Mouse (Mus musculus) limb, embryonic 15.5 days (tissue): ENCODE measurements around the gene Dazap2. TPM values are rescaled to one million over a fixed set of nuclear protein-coding genes. Genes with fewer than 3 reads are reported as not detected.

ENCODE experiments used
- ATAC-seq: fragments of 200-750 bp; cut with Nextera tagmentation; 2 replicates; pipeline ENCODE4 v1.8.0; 2017; ENCODE audit warnings: low read depth, moderate TSS enrichment; ENCODE audit not compliant: insufficient number of reproducible peaks, low FRiP score, low TSS enrichment
- H3K27ac ChIP-seq: fragments of 300-500 bp; sonication (generic); 2 replicates; pipeline ENCODE4 v1.5.1; 2015; ENCODE audit warnings: moderate library complexity, mild to moderate bottlenecking, inconsistent platforms
- H3K27me3 ChIP-seq: fragments of 300-500 bp; sonication (generic); 2 replicates; pipeline ENCODE4 v1.6.1; 2015; ENCODE audit warnings: inconsistent platforms
- H3K36me3 ChIP-seq: fragments of 300-500 bp; sonication (generic); 2 replicates; pipeline ENCODE4 v1.6.1; 2015; ENCODE audit warnings: inconsistent platforms
- H3K4me1 ChIP-seq: fragments of 300-500 bp; sonication (generic); 2 replicates; pipeline ENCODE4 v1.6.1; 2015; ENCODE audit warnings: inconsistent platforms
- H3K4me2 ChIP-seq: fragments of 300-500 bp; sonication (generic); 2 replicates; pipeline ENCODE4 v1.6.1; 2015; ENCODE audit warnings: mild to moderate bottlenecking, inconsistent platforms
- H3K4me3 ChIP-seq: fragments of 300-500 bp; sonication (generic); 2 replicates; pipeline ENCODE4 v1.5.1; 2015; ENCODE audit warnings: mild to moderate bottlenecking, inconsistent platforms
- H3K9ac ChIP-seq: fragments of 300-500 bp; sonication (generic); 2 replicates; pipeline ENCODE4 v1.6.1; 2015; ENCODE audit warnings: inconsistent platforms
- H3K9me3 ChIP-seq: fragments of 300-500 bp; sonication (generic); 2 replicates; pipeline ENCODE4 v1.6.1; 2016; ENCODE audit warnings: inconsistent platforms
- WGBS: fragments of 180-500 bp; shearing (Covaris S2); methylation state at CpG from one replicate; pipeline ENCODE4 v1.1.7; 2015; 5-methylcytosine and 5-hydroxymethylcytosine counted together
- polyA plus RNA-seq: library from polyadenylated mRNA; unstranded; fragments of >200 nt; fragmentation: Nextera tagmentation; extraction: Ambion mirVana; gene quantifications from 2 replicates; pipeline ENCODE4 v1.2.1, GENCODE M21; 2015

Dazap2 gene
- polyA plus RNA-seq, 1 experiment from 2014 or later: 166 TPM

GRCm38 (mm10) chr15:100628797-100629196, 13.6 kb downstream of the Dazap2 start:
- 57% methylated on average over 7 of the region's 7 CpGs for WGBS
- no peak for ATAC-seq
- H3K4me1 ChIP-seq: peaks cover 11% of the 10 kb centered on the region
- H3K9me3 ChIP-seq: no peaks in the 10 kb centered on the region
- no peaks in the 10 kb centered on the region for H3K27me3 ChIP-seq
- H3K36me3 ChIP-seq: no peaks in the 10 kb centered on the region
- no peak overlapping the region for H3K4me2 ChIP-seq
- no peak overlapping the region for H3K4me3 ChIP-seq
- H3K9ac ChIP-seq: no peak overlapping the region
- H3K27ac ChIP-seq: peak overlapping the region; percentile 38; the same call in 1 of the 2 replicates

- no peak overlapping the region for H3K27ac ChIP-seq
- no peak for ATAC-seq
- H3K27me3 ChIP-seq: peaks cover 11% of the 10 kb centered on the region
- H3K9ac ChIP-seq: no peak overlapping the region
- WGBS: 58% methylated on average over 3 of the region's 3 CpGs
- no peak overlapping the region for H3K4me3 ChIP-seq
- peaks cover 11% of the 10 kb centered on the region for H3K4me1 ChIP-seq
- H3K4me2 ChIP-seq: no peak overlapping the region
- H3K36me3 ChIP-seq: no peaks in the 10 kb centered on the region
- H3K9me3 ChIP-seq: no peaks in the 10 kb centered on the region
Observed at GRCm38 (mm10) chr15:100630126-100630525, 15.0 kb downstream of the Dazap2 start.

- H3K4me3 ChIP-seq: no peak overlapping the region
- H3K4me1 ChIP-seq: peaks cover 23% of the 10 kb centered on the region
- no peak overlapping the region for H3K9ac ChIP-seq
- 80% methylated on average over 12 of the region's 12 CpGs for WGBS
- ATAC-seq: no peak
- no peak overlapping the region for H3K4me2 ChIP-seq
- H3K27ac ChIP-seq: no peak overlapping the region
- H3K36me3 ChIP-seq: no peaks in the 10 kb centered on the region
- no peaks in the 10 kb centered on the region for H3K9me3 ChIP-seq
- peaks cover 25% of the 10 kb centered on the region for H3K27me3 ChIP-seq
Observed at GRCm38 (mm10) chr15:100631454-100632170, 16.5 kb downstream of the Dazap2 start.

GRCm38 (mm10) chr15:100632323-100632722, 17.2 kb downstream of the Dazap2 start:
- Histone ChIP-seq H3K4me1 (peaks cover 30% of the 10 kb centered on the region), H3K4me2 (no peak overlapping the region), H3K9ac (no peak overlapping the region), H3K4me3 (no peak overlapping the region), H3K27ac (no peak overlapping the region), H3K9me3 (no peaks in the 10 kb centered on the region), H3K27me3 (peaks cover 32% of the 10 kb centered on the region), H3K36me3 (no peaks in the 10 kb centered on the region)
- no peak for ATAC-seq
- WGBS: 74% methylated on average over 5 of the region's 5 CpGs

- peaks cover 41% of the 10 kb centered on the region for H3K27me3 ChIP-seq
- no peak overlapping the region for H3K4me2 ChIP-seq
- no peak for ATAC-seq
- H3K9ac ChIP-seq: no peak overlapping the region
- peaks cover 22% of the 10 kb centered on the region for H3K4me1 ChIP-seq
- H3K27ac ChIP-seq: no peak overlapping the region
- no peak overlapping the region for H3K4me3 ChIP-seq
- H3K36me3 ChIP-seq: no peaks in the 10 kb centered on the region
- H3K9me3 ChIP-seq: no peaks in the 10 kb centered on the region
- 76% methylated on average over 10 of the region's 10 CpGs for WGBS
Observed at GRCm38 (mm10) chr15:100633341-100633740, 18.2 kb downstream of the Dazap2 start.

GRCm38 (mm10) chr15:100635239-100635638, 20.1 kb downstream of the Dazap2 start:
- WGBS: 9% methylated on average over 9 of the region's 9 CpGs
- Histone ChIP-seq H3K9ac (no peak overlapping the region), H3K4me2 (0 out of 2 replicates have a peak overlapping the region, but pooled peaks have one; percentile 10), H3K36me3 (no peaks in the 10 kb centered on the region), H3K9me3 (no peaks in the 10 kb centered on the region), H3K4me1 (peaks cover 21% of the 10 kb centered on the region), H3K27ac (no peak overlapping the region), H3K27me3 (peaks cover 46% of the 10 kb centered on the region), H3K4me3 (peak overlapping the region; percentile 59)
- no peak for ATAC-seq

- no peaks in the 10 kb centered on the region for H3K36me3 ChIP-seq
- peak overlapping the region; percentile 59 for H3K4me3 ChIP-seq
- peaks cover 23% of the 10 kb centered on the region for H3K4me1 ChIP-seq
- H3K4me2 ChIP-seq: peak overlapping the region; percentile 99
- ATAC-seq: no peak
- H3K27me3 ChIP-seq: peaks cover 46% of the 10 kb centered on the region
- WGBS: 3% methylated on average over 38 of the region's 38 CpGs
- peak overlapping the region; percentile 67 for H3K27ac ChIP-seq
- no peaks in the 10 kb centered on the region for H3K9me3 ChIP-seq
- peak overlapping the region; percentile 45; the same call in 1 of the 2 replicates for H3K9ac ChIP-seq
Observed at GRCm38 (mm10) chr15:100635851-100636645, 20.9 kb downstream of the Dazap2 start.

GRCm38 (mm10) chr15:100636700-100637501, 21.8 kb downstream of the Dazap2 start, which contains the start of gene Smagp:
Gene Smagp, minus strand, starts transcription at chr15:100636940.
- WGBS: under 1% methylated on average over 77 of the region's 77 CpGs
- Histone ChIP-seq H3K4me1 (peaks cover 27% of the 10 kb centered on the region), H3K4me3 (peak within 1 kb of the TSS; percentile 59), H3K27me3 (peaks cover 46% of the 10 kb centered on the region), H3K4me2 (peak within 1 kb of the TSS; percentile 99), H3K9me3 (no peaks in the 10 kb centered on the region), H3K27ac (peak within 1 kb of the TSS; percentile 67), H3K36me3 (no peaks in the 10 kb centered on the region), H3K9ac (peak within 1 kb of the TSS; percentile 45)
- 0 out of 2 replicates have a peak, but pooled peaks have one; percentile 12 for ATAC-seq

- no peak overlapping the region for H3K9ac ChIP-seq
- peaks cover 46% of the 10 kb centered on the region for H3K27me3 ChIP-seq
- no peak overlapping the region for H3K27ac ChIP-seq
- H3K4me2 ChIP-seq: peak overlapping the region; percentile 99; the same call in 1 of the 2 replicates
- no peaks in the 10 kb centered on the region for H3K9me3 ChIP-seq
- WGBS: 12% methylated on average over 6 of the region's 6 CpGs
- H3K4me3 ChIP-seq: no peak overlapping the region; the same call in 1 of the 2 replicates
- peaks cover 27% of the 10 kb centered on the region for H3K4me1 ChIP-seq
- no peaks in the 10 kb centered on the region for H3K36me3 ChIP-seq
- ATAC-seq: no peak
Observed at GRCm38 (mm10) chr15:100637661-100638060, 22.5 kb downstream of the Dazap2 start.

GRCm38 (mm10) chr15:100639972-100640750, 25.0 kb downstream of the Dazap2 start:
- no peak for ATAC-seq
- Histone ChIP-seq H3K27ac (peak overlapping the region; percentile 43), H3K4me1 (peaks cover 27% of the 10 kb centered on the region), H3K9me3 (no peaks in the 10 kb centered on the region), H3K4me2 (no peak overlapping the region), H3K27me3 (peaks cover 35% of the 10 kb centered on the region), H3K36me3 (no peaks in the 10 kb centered on the region), H3K9ac (no peak overlapping the region), H3K4me3 (no peak overlapping the region)
- 66% methylated on average over 16 of the region's 16 CpGs for WGBS
